Mouse (Mus musculus) brain, embryonic 14.5 days (tissue): ENCODE results near the gene Psmc3ip.

ENCODE experiments used
- CTCF ChIP-seq: fragments of 200-500 bp; IDR thresholded peaks from 2 replicates; pipeline ENCODE4 v1.5.1; 2012; ENCODE audit warnings: inconsistent platforms, mild to moderate bottlenecking, moderate library complexity, borderline replicate concordance; ENCODE audit not compliant: insufficient read depth, insufficient read length; ENCODE audit errors: extremely low read depth
- POLR2A ChIP-seq: fragments of 200-500 bp; IDR thresholded peaks from 2 replicates; pipeline ENCODE4 v1.6.1; 2012; ENCODE audit warnings: mild to moderate bottlenecking, inconsistent platforms, borderline replicate concordance; ENCODE audit not compliant: poor library complexity, insufficient read depth, insufficient read length, severe bottlenecking; ENCODE audit errors: extremely low read depth

DNA sequence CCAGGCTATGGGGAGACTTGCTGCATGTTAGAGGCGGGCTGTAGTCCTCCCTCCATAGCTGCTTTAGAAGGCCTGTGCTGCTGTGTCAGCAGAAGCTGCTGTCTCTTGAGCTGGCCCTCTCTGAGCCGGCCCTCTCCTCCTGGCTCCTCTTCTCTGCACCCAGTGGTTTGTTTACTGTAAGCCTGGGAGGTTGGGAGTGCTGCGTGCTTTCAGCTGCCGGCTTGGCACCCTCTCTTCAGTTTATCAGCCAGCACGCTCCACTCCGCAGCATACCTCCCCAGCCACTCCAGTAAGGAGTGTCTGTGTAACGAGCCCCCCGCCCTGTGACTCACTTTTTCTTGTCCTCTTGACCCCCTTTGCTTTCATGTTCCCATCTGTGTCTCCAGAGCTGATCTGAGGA lies 38.4 kb downstream of the Psmc3ip start:
- TF ChIP-seq CTCF (no peak), POLR2A (no peak)
